Mouse (Mus musculus) layer of hippocampus, postnatal 25 days (tissue): ENCODE measurements around the gene Rnase12. TPM values are rescaled to one million over a fixed set of nuclear protein-coding genes. Genes with fewer than 3 reads are reported as not detected.

Experiments used
- DNase-seq, 2 experiments: peaks; one replicate each; pipeline ENCODE4 v3.0.0; 2022; ENCODE audit warnings: mixed read lengths in 2 of 2, low spot score in 1 of 2; ENCODE audit errors: extremely low spot score in 1 of 2
- total RNA-seq, 2 experiments: library from RNA; stranded (reverse); gene quantifications; 2 replicates each; pipeline ENCODE4 v1.2.3; 2021

Rnase12 gene
- total RNA-seq, 2 experiments from 2014 or later = not detected

GRCm38 (mm10) chr14:51085911-51086310, 28.4 kb upstream of the Rnase12 start:
- DNase-seq = no peak

- DNase-seq = no peak
Observed at GRCm38 (mm10) chr14:51085086-51085485, 27.6 kb upstream of the Rnase12 start.

GRCm38 (mm10) chr14:51083805-51084204, 26.3 kb upstream of the Rnase12 start:
- DNase-seq = no peak

- peak in 1 of 2 experiments; percentile 75 for DNase-seq
Observed at GRCm38 (mm10) chr14:51082599-51083581, 25.4 kb upstream of the Rnase12 start.

- DNase-seq = no peak
Observed at GRCm38 (mm10) chr14:51081035-51081434, 23.6 kb upstream of the Rnase12 start.

GRCm38 (mm10) chr14:51079180-51079579, 21.7 kb upstream of the Rnase12 start:
- no peak for DNase-seq

DNA sequence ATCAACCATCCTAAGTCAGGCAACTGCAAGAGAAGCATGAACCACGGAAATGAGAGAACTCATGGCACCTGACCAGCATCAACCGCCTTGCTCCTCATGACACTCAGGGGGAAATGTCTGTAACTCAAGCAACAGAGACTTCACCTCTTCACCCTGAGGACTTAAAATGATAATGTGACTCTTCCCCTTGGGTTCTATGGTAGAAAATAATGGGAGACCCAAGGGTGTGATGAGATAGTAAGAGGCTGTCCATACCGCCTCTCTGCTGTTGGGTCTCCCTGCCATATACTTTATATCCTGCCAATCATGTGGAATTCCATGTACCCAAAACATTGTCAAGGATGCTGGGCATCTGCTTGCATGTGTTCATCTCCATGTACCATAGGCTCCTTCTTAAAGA, 16.9 kb upstream of the Rnase12 start, which contains the start of gene Olfr750:
TSS of gene Olfr750 (minus strand) at position 101 of the 400 bp plus-strand sequence.
- DNase-seq = no peak

DNA sequence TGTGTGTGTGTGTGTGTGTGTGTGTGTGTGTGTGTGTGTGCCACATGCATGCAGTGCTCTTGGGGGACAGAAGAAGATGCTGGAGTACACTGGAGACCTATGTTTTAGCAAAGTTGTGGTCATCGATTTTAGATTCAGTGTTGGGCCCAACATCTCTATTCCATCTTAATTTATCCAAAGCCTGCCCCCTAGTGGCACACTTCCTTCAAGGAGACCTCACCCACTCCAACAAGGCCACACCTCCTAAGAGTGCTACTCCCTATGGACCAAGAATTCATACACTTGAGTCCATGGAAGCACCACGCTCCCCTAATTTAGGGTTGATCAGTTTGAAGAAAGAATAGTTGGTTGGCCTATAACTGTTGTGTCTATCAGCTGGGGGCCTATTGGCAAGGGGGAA, 12.2 kb upstream of the Rnase12 start:
- DNase-seq = peak in 1 of 2 experiments; percentile 33

GRCm38 (mm10) chr14:51068956-51069355, 11.5 kb upstream of the Rnase12 start:
- DNase-seq = no peak

DNA sequence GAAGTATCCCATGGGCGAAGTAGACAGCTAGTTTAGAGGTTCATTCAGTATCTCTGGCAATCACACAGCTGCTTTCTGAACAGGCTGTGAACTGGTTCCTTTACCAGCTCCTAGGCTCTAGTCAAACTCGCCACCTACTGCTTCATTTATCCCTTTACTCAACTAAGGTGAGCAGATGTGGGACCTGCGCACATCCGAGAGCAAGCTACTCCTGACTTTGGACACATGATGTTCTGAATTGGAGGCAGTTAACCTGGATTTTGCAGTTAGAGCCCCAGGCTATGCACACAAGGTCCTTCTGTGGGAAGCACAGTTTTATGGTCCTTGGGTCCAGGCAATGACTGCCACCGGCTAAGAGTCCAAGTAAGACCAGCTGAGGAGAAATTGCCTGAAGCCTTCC, 3.3 kb upstream of the Rnase12 start:
- DNase-seq = no peak

GRCm38 (mm10) chr14:51054243-51055237, 2.9 kb downstream of the Rnase12 start:
- DNase-seq = no peak

GRCm38 (mm10) chr14:51053176-51053575, 4.3 kb downstream of the Rnase12 start:
- DNase-seq = no peak

DNA sequence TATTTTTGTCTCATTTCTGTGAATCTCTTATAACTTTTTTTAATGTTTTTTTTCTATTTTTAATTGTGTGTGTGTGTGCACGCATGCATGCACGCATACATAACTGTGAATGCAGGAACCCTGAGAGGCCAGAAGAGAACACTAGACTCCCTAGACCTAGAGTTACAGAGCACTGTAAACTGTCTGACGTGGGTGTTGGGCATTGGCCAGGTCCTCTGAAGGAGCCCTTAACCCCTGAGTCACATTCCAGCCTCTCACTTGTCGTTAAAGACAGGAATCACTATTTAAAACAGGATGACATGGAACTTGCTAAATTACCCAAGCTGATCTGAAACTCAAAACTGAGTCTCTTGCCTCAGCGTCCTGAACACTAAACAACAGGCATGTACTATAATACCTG, 5.5 kb downstream of the Rnase12 start:
- no peak for DNase-seq

DNA sequence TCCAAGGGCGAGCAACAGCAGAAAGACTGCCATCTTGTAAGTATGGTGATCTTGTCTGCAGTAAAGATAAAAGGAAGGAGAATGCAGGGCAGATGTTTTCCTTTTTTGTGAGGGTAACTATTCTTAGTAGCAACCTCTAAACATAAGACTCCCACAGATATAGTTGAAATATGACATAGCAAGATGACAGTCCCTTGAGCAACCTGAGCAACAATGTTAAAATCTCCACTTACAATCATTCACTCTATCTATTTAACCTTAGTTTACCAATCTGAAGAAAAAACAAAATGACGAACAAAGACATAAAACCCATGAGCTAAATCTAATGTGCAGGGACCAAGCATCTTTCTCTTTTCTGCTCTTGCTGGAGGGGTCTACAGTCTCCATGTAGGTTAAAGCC, 7.4 kb downstream of the Rnase12 start, which contains the start of gene Rnase11:
TSS of gene Rnase11 (minus strand) at position 101 of the 400 bp plus-strand sequence.
- no peak for DNase-seq

DNA sequence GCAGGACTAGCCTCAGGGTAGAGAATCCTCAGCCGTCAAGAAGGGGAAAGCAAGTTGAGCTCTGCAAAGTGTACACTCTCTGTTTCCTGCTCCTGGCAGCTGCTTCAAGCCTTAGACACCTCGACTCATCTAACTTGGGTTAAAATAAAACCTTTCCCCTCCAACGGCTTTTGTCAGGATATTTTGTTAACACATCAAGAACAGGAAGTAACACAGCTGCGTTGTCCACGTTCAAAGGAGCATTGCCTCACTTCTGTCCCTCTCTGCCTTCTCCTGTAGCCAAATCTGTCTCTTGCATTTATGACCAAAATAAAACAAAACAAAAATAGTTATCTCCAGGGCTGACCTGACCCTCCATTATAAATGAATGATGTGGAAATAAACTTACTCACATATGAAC, 9.6 kb downstream of the Rnase12 start:
- no peak for DNase-seq

GRCm38 (mm10) chr14:51041769-51042168, 15.7 kb downstream of the Rnase12 start, which contains the start of gene Rnase9:
Gene Rnase9, minus strand, starts transcription at chr14:51041869.
- no peak for DNase-seq

- no peak for DNase-seq
Observed at GRCm38 (mm10) chr14:51036214-51036613, 21.2 kb downstream of the Rnase12 start.

GRCm38 (mm10) chr14:51035206-51035605, 22.3 kb downstream of the Rnase12 start:
- no peak for DNase-seq

DNA sequence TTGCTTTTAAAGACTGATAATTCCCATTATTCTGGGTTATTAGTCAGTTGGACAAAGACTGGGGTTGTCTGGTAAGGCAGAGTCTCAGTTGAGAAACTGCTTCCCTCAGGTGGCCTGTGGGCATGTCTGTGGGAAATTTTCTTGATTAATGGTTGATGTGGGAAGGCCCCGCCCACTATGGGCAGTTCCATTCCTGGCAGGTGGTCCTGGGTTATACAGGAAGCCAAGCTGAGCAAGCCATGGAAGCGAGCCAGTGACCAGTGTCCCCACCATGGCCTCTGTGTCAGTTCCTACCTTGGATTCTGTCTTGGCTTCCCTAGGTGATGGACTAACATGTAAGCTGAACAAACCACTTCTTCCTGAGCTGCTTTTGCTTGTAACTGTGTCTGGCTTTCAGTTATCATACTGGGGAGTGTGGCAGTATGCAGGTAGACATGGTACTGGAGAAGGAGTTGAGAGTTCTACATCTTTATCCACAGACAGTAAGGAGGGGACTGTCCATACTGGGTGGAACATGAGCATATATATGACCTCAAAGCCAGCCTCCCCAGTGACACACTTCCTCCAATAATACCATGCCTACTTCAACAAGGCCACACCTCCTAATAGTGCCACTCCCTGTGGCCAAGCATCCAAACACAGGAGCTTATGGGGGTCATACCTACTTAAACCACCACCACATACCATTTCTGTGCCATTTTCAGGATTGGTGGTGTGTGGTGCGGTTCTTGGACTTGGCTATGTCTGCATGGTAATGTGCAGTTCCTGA, 29.9 kb downstream of the Rnase12 start:
- no peak for DNase-seq
